Mouse (Mus musculus) heart, postnatal 0 days (tissue): ENCODE measurements around the gene Crtap. TPM values are rescaled to one million over a fixed set of nuclear protein-coding genes. Genes with fewer than 3 reads are reported as not detected.
"Not testable (repeated sequence)": the region's sequence is repeated elsewhere in the genome, so short reads cannot be mapped to it uniquely, and the experiment has no call there.

ENCODE experiments used
- ATAC-seq: fragments of 200-750 bp; cut with Nextera tagmentation; 2 replicates; pipeline ENCODE4 v1.8.0; 2017; ENCODE audit warnings: low read depth, moderate number of reproducible peaks, moderate library complexity; ENCODE audit not compliant: insufficient read depth
- DNase-seq: peaks from one replicate; pipeline ENCODE4 v3.0.0-alpha.2; 2016; ENCODE audit warnings: low spot score
- H3K27ac ChIP-seq: fragments of 300-500 bp; sonication (generic); 2 replicates; pipeline ENCODE4 v1.5.1; 2014; ENCODE audit warnings: low read depth, mild to moderate bottlenecking
- H3K27me3 ChIP-seq: fragments of 300-500 bp; sonication (generic); 2 replicates; pipeline ENCODE4 v1.6.1; 2014; ENCODE audit warnings: low read length, mixed read lengths; ENCODE audit not compliant: control insufficient read depth, insufficient read depth
- H3K36me3 ChIP-seq: fragments of 300-500 bp; sonication (generic); replicated peaks from 2 replicates; pipeline ENCODE4 v1.6.1; 2014; ENCODE audit warnings: low read length, mixed read lengths; ENCODE audit not compliant: control insufficient read depth, insufficient read depth
- H3K4me1 ChIP-seq: fragments of 300-500 bp; sonication (generic); 2 replicates; pipeline ENCODE4 v1.6.1; 2014; ENCODE audit warnings: antibody characterized with exemption; ENCODE audit not compliant: control insufficient read depth, insufficient read depth
- H3K4me2 ChIP-seq: fragments of 300-500 bp; sonication (generic); 2 replicates; pipeline ENCODE4 v1.6.1; 2014; ENCODE audit warnings: low read depth, mild to moderate bottlenecking, low read length, moderate library complexity
- H3K4me3 ChIP-seq: fragments of 300-500 bp; sonication (generic); 2 replicates; pipeline ENCODE4 v1.5.1; 2014; ENCODE audit warnings: low read depth, low read length
- H3K9ac ChIP-seq: fragments of 300-500 bp; sonication (generic); replicated peaks from 2 replicates; pipeline ENCODE4 v1.6.1; 2014; ENCODE audit warnings: low read depth, low read length, mixed read lengths
- H3K9me3 ChIP-seq: fragments of 300-500 bp; sonication (generic); replicated peaks from 2 replicates; pipeline ENCODE4 v1.6.1; 2016; ENCODE audit warnings: low read length; ENCODE audit not compliant: control insufficient read depth
- CTCF ChIP-seq: IDR thresholded peaks from 2 replicates; pipeline ENCODE4 v1.5.1; 2016; ENCODE audit warnings: antibody characterized with exemption, control low read depth, low read depth
- EP300 ChIP-seq: IDR thresholded peaks from 2 replicates; pipeline ENCODE4 v1.6.1; 2016; ENCODE audit warnings: antibody characterized with exemption, low read depth
- WGBS: fragments of 180-500 bp; shearing (Covaris S2); extraction: QIAGEN DNeasy Blood & Tissue Kit; methylation state at CpG from one replicate; pipeline ENCODE4 v1.1.7; 2014; 5-methylcytosine and 5-hydroxymethylcytosine counted together
- polyA plus RNA-seq: library from polyadenylated mRNA; unstranded; fragments of >200 nt; fragmentation: Nextera tagmentation; extraction: Ambion mirVana; gene quantifications from 2 replicates; pipeline ENCODE4 v1.2.1, GENCODE M21; 2015
- total RNA-seq: library from RNA; depleted of rRNA; stranded (reverse); fragments of >200 nt; gene quantifications from 2 replicates; pipeline ENCODE4 v1.2.3, GENCODE M21; 2014; ENCODE audit warnings: low replicate concordance

Crtap gene
- total and polyA plus RNA-seq, 2 experiments from 2014 or later, result 65.0 to 75.8 TPM

DNA sequence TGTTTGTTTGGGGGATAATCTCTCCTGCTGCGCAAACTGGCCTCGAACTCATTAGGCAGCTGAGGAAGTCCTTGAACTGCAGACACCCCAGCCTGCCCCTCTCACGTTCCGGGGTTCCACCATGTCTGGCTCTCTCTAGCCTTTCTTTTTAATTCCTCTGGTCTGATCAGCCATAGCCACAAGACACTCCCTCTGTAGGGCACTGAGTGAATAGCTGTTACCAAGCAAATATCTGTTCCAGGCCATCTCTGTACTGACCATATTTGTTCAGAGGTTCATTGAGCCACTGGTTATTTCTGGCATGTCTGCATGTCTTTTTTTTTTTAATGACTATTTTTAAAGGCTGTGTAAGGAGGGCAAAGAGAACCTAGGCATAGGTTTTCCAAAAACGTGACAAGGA is 21.1 kb downstream of the Crtap start:
- DNase-seq, result peak; percentile 31
- H3K4me3 ChIP-seq, H3K27me3 ChIP-seq, H3K27ac ChIP-seq, H3K9ac ChIP-seq, H3K4me1 ChIP-seq, H3K36me3 ChIP-seq, H3K9me3 ChIP-seq: not testable (repeated sequence)
- peak overlapping the region; percentile 72; the same call in 1 of the 2 replicates for H3K4me2 ChIP-seq
- TF ChIP-seq CTCF, result peak; percentile 37
- ATAC-seq, result peak; percentile 59
- 52% methylated on average over 5 of the region's 5 CpGs for WGBS

DNA sequence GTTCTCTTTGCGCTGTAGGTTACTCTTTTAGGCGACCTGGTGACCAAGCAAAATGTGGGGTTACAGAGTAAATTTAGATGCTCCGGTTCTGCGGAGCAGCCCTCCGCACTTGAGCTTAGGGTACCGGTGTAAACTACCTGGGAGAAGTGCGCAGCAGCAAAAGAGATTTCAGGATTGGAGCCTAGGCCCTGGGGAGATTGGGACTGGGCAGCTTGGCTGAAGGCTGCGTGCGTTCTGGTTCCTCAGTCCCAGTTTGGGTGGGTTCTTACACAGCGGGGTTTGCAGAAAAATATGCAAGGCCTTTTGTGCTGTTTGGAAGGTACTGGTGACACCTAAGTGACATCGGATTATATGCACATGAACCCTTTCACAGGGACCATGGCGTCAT is 22.0 kb downstream of the Crtap start:
- H3K36me3 ChIP-seq, result no peaks in the 10 kb centered on the region
- no peak for TF ChIP-seq CTCF
- TF ChIP-seq EP300, result no peak
- ATAC-seq (peak; percentile 5; the same call in 1 of the 2 replicates), DNase-seq (no peak)
- H3K27ac ChIP-seq, result peak overlapping the region; percentile 43; the same call in 1 of the 2 replicates
- no peaks in the 10 kb centered on the region for H3K27me3 ChIP-seq
- H3K9me3 ChIP-seq, result no peaks in the 10 kb centered on the region
- peak overlapping the region; percentile 35; the same call in 1 of the 2 replicates for H3K9ac ChIP-seq
- 12% methylated on average over 12 of the region's 12 CpGs for WGBS
- H3K4me1 ChIP-seq, result 0 out of 2 replicates have a peak, but pooled peaks cover 3% of the 10 kb centered on the region
- peak overlapping the region; percentile 72 for H3K4me2 ChIP-seq
- peak overlapping the region; percentile 47 for H3K4me3 ChIP-seq

DNA sequence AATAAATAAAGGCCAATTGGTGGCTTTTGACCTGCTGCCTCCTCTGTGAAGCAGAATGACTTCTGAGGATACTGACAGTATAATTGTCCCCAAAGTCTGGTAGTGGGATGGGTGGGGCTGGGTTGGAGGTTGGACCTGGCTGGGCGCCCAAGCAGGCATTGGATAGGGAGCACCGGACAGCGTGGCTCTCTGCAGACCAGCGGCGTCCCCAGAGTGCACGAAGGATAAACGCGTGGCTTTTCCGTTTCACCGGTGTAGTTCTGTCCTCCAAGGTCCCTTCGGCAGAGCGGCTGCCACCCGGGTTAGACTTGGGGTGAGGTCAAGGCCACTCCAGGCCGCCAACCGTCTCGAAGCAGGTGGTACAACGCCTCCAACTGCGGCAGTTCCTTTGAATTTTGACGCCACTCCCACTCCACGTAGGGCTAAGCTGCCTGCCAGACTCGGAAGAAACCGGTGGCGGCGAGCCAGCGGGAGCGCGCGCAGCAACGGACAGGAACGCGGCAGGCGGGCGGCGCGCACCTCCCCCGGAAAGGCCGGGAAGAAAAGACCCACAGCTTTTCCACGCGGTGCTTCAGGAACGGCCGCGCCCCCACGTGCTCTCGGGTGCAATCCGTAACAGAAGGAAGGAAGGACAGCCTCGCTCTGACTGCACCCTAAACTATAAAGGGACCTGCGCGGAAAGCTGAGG is 22.5 kb downstream of the Crtap start:
- 0 out of 2 replicates have a peak, but pooled peaks cover 3% of the 10 kb centered on the region for H3K4me1 ChIP-seq
- H3K4me3 ChIP-seq, result peak overlapping the region; percentile 47
- H3K36me3 ChIP-seq, result no peaks in the 10 kb centered on the region
- ATAC-seq (peak; percentile 88), DNase-seq (peak; percentile 84)
- peak overlapping the region; percentile 35; the same call in 1 of the 2 replicates for H3K9ac ChIP-seq
- peak overlapping the region; percentile 72 for H3K4me2 ChIP-seq
- H3K9me3 ChIP-seq, result no peaks in the 10 kb centered on the region
- no peaks in the 10 kb centered on the region for H3K27me3 ChIP-seq
- TF ChIP-seq CTCF (no peak), EP300 (no peak)
- WGBS, result under 1% methylated on average over 47 of the region's 48 CpGs
- peak overlapping the region; percentile 43; the same call in 1 of the 2 replicates for H3K27ac ChIP-seq

DNA sequence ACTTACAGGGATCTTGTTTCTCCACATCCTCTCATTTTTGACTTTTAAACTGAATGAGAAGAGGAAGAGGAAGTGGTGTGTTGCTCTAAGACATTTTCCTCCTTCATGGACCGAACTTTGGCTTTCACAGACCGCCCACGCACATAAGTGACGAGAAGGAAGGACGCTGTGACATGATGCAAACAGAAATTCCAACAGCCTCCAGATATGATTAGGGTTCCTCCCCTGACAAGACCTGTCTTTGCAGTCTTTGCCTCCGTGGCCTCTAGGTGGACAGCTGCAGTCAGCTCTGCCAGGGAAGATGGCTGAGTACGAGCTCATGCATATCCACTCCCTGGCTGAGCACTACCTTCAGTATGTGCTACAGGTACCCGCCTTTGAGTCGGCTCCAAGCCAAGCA is 60.6 kb downstream of the Crtap start, which contains the start of gene Bcl2a1c:
Gene Bcl2a1c (plus strand): TSS at position 281 of the 400 bp plus-strand sequence.
- WGBS, result 36% methylated on average over 9 of the region's 9 CpGs
- not testable (repeated sequence) for DNase-seq, H3K36me3 ChIP-seq, H3K4me3 ChIP-seq, H3K9me3 ChIP-seq, H3K4me2 ChIP-seq, ATAC-seq, H3K9ac ChIP-seq, H3K27me3 ChIP-seq, H3K4me1 ChIP-seq, H3K27ac ChIP-seq

DNA sequence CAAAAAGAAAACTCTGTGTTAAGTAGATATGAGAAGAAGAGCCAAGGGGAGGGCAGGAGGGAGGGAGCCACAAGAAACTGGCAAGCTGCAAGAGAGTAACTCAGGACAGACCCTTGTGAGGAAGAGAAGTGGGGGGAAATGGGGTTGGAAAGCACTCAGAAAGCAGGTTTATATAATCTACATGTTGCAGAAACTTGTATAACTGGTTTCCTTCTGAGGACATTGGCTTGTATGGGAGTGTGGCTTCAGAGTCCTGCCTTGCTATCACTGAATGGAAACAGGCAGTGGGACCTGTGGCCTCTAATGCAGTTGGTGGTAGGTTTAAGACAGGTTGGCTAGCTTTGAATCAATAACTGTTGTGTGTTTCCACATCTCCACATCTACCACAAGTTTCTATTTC is 62.1 kb downstream of the Crtap start:
- H3K4me2 ChIP-seq, ATAC-seq: not testable (repeated sequence)

More for the DNA sequence above, 62.1 kb downstream of the Crtap start:
- not testable (repeated sequence) for DNase-seq, H3K27ac ChIP-seq, H3K9ac ChIP-seq, H3K36me3 ChIP-seq, H3K4me3 ChIP-seq, H3K27me3 ChIP-seq, H3K4me1 ChIP-seq, H3K9me3 ChIP-seq
